Mouse (Mus musculus): ENCODE results near the gene Pkd2l1. TPM values are rescaled to one million over a fixed set of nuclear protein-coding genes. Genes with fewer than 3 reads are reported as not detected.

Gene Pkd2l1
- polyA plus RNA-seq, 1 experiment from 2014 or later: 1.2 TPM

DNA sequence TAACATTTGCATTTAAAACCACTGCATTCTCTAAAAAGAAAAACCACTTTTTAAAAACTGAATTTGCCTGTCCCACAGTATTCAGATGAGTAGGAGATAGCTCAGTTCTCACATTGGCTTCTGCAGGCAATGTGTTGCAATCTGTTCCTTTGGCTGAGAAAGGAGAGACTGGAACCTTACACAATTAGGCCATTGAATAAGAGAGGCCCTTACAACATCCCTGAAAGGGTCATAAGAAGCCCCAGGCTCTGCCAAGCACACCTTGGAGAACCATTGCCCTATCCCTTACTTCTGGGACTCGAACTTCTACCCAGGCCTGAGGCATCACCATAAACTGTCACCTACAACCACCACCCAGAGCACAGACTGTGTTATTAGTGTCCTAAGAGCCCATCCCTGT is 11.7 kb downstream of the Pkd2l1 start:
- ATAC-seq (ENCODE audit: insufficient read depth, low FRiP score, low TSS enrichment) (no peak), DNase-seq (ENCODE audit: low spot score) (no peak)
- Histone ChIP-seq H3K27me3 (ENCODE audit: control insufficient read depth, insufficient read depth, low read length) (no peaks in the 10 kb centered on the region), H3K27ac (ENCODE audit: low read depth, low read length) (no peak overlapping the region), H3K4me3 (ENCODE audit: low read depth, low read length) (no peak overlapping the region), H3K4me1 (ENCODE audit: control insufficient read depth, insufficient read depth, low read length) (no peaks in the 10 kb centered on the region), H3K9me3 (ENCODE audit: control insufficient read depth, low read length) (no peaks in the 10 kb centered on the region), H3K9ac (ENCODE audit: low read length) (no peak overlapping the region), H3K4me2 (ENCODE audit: low read depth) (no peak overlapping the region), H3K36me3 (ENCODE audit: control insufficient read depth, insufficient read depth, low read length) (no peaks in the 10 kb centered on the region)
- WGBS: 78% methylated on average over 1 of the region's 1 CpGs

DNA sequence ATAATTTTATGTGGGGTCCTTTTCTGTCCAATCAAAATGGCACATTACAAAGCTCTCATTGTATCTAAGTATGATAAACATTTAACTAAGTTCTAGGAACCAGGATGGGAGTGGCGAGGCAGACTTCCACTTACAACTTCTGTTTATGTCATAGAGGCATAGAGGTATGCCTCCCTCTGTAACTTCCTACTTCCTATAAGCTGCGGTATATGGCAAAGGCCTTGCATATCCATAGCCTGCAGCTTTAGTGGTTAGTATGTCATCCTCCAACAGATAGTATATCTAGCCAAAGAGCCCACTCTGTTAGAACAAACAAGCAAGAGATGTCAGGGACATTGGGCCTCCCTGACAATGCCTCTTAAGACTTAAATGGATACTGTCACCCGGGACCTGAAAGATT is 15.5 kb downstream of the Pkd2l1 start:
- Histone ChIP-seq H3K9ac (ENCODE audit: low read length) (no peak overlapping the region), H3K4me1 (ENCODE audit: control insufficient read depth, insufficient read depth, low read length) (no peaks in the 10 kb centered on the region), H3K9me3 (ENCODE audit: control insufficient read depth, low read length) (no peaks in the 10 kb centered on the region), H3K4me3 (ENCODE audit: low read depth, low read length) (no peak overlapping the region), H3K36me3 (ENCODE audit: control insufficient read depth, insufficient read depth, low read length) (no peaks in the 10 kb centered on the region), H3K4me2 (ENCODE audit: low read depth) (no peak overlapping the region), H3K27me3 (ENCODE audit: control insufficient read depth, insufficient read depth, low read length) (no peaks in the 10 kb centered on the region), H3K27ac (ENCODE audit: low read depth, low read length) (no peak overlapping the region)
- WGBS: 88% methylated on average over 3 of the region's 3 CpGs
- DNase-seq (ENCODE audit: low spot score) (no peak), ATAC-seq (ENCODE audit: insufficient read depth, low FRiP score, low TSS enrichment) (no peak)

DNA sequence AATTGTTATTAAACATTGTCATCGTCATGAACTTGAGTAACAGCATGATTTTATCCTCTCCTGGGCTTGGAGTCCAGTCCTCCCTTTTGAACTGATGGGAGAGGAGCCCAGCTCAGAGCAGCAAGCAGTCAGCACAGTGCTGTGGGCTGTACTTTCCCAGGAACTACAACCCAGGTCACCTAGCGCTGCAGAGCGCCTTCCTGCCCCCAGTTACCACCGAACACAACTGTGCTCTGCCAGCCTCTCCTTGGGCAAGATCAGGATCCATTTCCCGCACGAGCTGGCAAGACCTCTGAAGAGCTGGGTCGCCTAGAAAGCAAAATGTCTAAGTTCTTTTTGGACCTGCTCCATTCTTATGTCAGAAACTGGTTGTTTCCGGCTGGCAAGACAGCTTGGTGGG is 17.4 kb downstream of the Pkd2l1 start:
- Histone ChIP-seq H3K4me1 (ENCODE audit: control insufficient read depth, insufficient read depth, low read length) (no peaks in the 10 kb centered on the region), H3K9me3 (ENCODE audit: control insufficient read depth, low read length) (no peaks in the 10 kb centered on the region), H3K36me3 (ENCODE audit: control insufficient read depth, insufficient read depth, low read length) (no peaks in the 10 kb centered on the region), H3K27ac (ENCODE audit: low read depth, low read length) (no peak overlapping the region), H3K4me3 (ENCODE audit: low read depth, low read length) (no peak overlapping the region), H3K27me3 (ENCODE audit: control insufficient read depth, insufficient read depth, low read length) (no peaks in the 10 kb centered on the region), H3K4me2 (ENCODE audit: low read depth) (no peak overlapping the region), H3K9ac (ENCODE audit: low read length) (no peak overlapping the region)
- 69% methylated on average over 8 of the region's 8 CpGs for WGBS
- no peak for DNase-seq (ENCODE audit: low spot score)
- no peak for ATAC-seq (ENCODE audit: insufficient read depth, low FRiP score, low TSS enrichment)

DNA sequence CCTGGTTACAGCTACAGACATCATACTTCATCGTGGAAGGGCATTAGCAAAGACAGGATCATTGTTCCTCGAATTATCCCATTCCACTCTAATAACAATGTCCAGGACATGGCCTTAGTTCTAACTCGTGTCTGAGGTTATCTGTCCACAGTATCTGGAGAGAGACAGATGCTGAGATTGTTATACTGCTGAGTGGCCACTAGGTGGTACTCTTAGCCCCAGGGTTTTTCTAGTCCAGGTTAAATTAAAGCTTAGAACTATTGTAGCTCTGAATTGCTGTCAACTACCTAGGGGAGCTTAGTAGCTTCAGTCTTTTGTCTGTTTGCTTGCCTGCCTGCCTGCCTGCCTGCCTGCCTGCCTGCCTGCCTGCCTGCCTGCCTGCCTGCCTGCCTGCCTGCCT is 30.7 kb downstream of the Pkd2l1 start:
- Histone ChIP-seq H3K27ac (ENCODE audit: low read depth, low read length) (no peak overlapping the region), H3K4me1 (ENCODE audit: control insufficient read depth, insufficient read depth, low read length) (no peaks in the 10 kb centered on the region), H3K4me2 (ENCODE audit: low read depth) (no peak overlapping the region), H3K9me3 (ENCODE audit: control insufficient read depth, low read length) (no peaks in the 10 kb centered on the region), H3K27me3 (ENCODE audit: control insufficient read depth, insufficient read depth, low read length) (no peaks in the 10 kb centered on the region), H3K9ac (ENCODE audit: low read length) (no peak overlapping the region), H3K4me3 (ENCODE audit: low read depth, low read length) (no peak overlapping the region), H3K36me3 (ENCODE audit: control insufficient read depth, insufficient read depth, low read length) (no peaks in the 10 kb centered on the region)
- WGBS: 24% methylated on average over 3 of the region's 3 CpGs
- no peak for DNase-seq (ENCODE audit: low spot score)
- no peak for ATAC-seq (ENCODE audit: insufficient read depth, low FRiP score, low TSS enrichment)

- no peaks in the 10 kb centered on the region for H3K9me3 ChIP-seq (ENCODE audit: control insufficient read depth, low read length)
- H3K4me3 ChIP-seq (ENCODE audit: low read depth, low read length): no peak overlapping the region
- H3K27me3 ChIP-seq (ENCODE audit: control insufficient read depth, insufficient read depth, low read length): no peaks in the 10 kb centered on the region
- no peak overlapping the region for H3K9ac ChIP-seq (ENCODE audit: low read length)
- DNase-seq (ENCODE audit: low spot score): no peak
- 89% methylated on average over 3 of the region's 3 CpGs for WGBS
- no peak overlapping the region for H3K27ac ChIP-seq (ENCODE audit: low read depth, low read length)
- H3K4me1 ChIP-seq (ENCODE audit: control insufficient read depth, insufficient read depth, low read length): no peaks in the 10 kb centered on the region
- H3K36me3 ChIP-seq (ENCODE audit: control insufficient read depth, insufficient read depth, low read length): no peaks in the 10 kb centered on the region
- ATAC-seq (ENCODE audit: insufficient read depth, low FRiP score, low TSS enrichment): no peak
- no peak overlapping the region for H3K4me2 ChIP-seq (ENCODE audit: low read depth)
Observed at GRCm38 (mm10) chr19:44159386-44159785, 32.9 kb downstream of the Pkd2l1 start.

DNA sequence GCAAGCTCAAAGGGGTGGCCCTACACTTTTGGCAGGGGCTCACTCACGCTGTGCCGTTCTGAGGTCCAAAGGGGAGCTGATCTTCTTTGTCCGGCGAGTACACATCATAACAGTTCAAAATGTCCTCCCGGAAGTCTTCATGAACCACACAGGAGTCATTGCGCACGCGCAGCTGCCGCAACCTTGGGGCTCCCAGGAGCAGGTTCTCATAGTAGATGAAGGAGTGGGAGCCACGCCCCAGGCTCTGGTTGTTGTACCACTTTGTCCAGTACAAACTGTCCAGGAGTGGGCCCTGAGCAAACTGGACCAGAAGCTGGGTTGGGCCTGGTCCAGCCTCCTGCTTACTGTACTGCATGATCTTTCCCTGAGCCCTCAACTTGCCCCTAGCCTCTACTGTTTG is 35.2 kb downstream of the Pkd2l1 start:
- Histone ChIP-seq H3K27me3 (ENCODE audit: control insufficient read depth, insufficient read depth, low read length) (0 out of 2 replicates have a peak, but pooled peaks cover 3% of the 10 kb centered on the region), H3K27ac (ENCODE audit: low read depth, low read length) (no peak overlapping the region), H3K4me1 (ENCODE audit: control insufficient read depth, insufficient read depth, low read length) (no peaks in the 10 kb centered on the region), H3K4me2 (ENCODE audit: low read depth) (no peak overlapping the region), H3K4me3 (ENCODE audit: low read depth, low read length) (no peak overlapping the region), H3K9ac (ENCODE audit: low read length) (no peak overlapping the region), H3K9me3 (ENCODE audit: control insufficient read depth, low read length) (no peaks in the 10 kb centered on the region), H3K36me3 (ENCODE audit: control insufficient read depth, insufficient read depth, low read length) (no peaks in the 10 kb centered on the region)
- DNase-seq (ENCODE audit: low spot score) (no peak), ATAC-seq (ENCODE audit: insufficient read depth, low FRiP score, low TSS enrichment) (no peak)
- 91% methylated on average over 10 of the region's 10 CpGs for WGBS

DNA sequence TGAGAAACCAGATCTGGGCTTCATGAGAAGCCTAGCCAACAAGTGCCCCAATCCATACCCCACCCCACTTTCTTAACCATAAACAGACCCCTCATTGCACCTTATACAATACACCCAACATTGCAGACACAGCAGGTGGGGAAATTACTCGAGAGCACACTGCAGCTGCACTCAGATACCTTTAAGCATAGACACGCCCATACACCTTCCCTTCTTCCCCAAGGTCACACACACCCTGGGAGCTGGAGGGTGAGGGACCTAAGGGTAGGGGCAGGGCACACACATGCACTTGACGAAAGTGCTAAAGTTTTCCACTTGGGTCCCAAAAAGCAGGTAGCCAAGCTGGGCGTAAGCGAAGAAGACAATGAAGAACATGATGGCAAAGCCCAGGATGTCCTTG is 38.5 kb downstream of the Pkd2l1 start:
- no peak overlapping the region for H3K4me2 ChIP-seq (ENCODE audit: low read depth)
- 73% methylated on average over 5 of the region's 5 CpGs for WGBS
- H3K27ac ChIP-seq (ENCODE audit: low read depth, low read length): no peak overlapping the region
- no peak overlapping the region for H3K9ac ChIP-seq (ENCODE audit: low read length)
- DNase-seq (ENCODE audit: low spot score): no peak
- H3K9me3 ChIP-seq (ENCODE audit: control insufficient read depth, low read length): no peaks in the 10 kb centered on the region
- no peak for ATAC-seq (ENCODE audit: insufficient read depth, low FRiP score, low TSS enrichment)
- H3K27me3 ChIP-seq (ENCODE audit: control insufficient read depth, insufficient read depth, low read length): 0 out of 2 replicates have a peak, but pooled peaks cover 3% of the 10 kb centered on the region
- H3K36me3 ChIP-seq (ENCODE audit: control insufficient read depth, insufficient read depth, low read length): no peaks in the 10 kb centered on the region
- H3K4me3 ChIP-seq (ENCODE audit: low read depth, low read length): no peak overlapping the region
- H3K4me1 ChIP-seq (ENCODE audit: control insufficient read depth, insufficient read depth, low read length): no peaks in the 10 kb centered on the region

- 78% methylated on average over 2 of the region's 2 CpGs for WGBS
- no peak overlapping the region for H3K4me2 ChIP-seq (ENCODE audit: low read depth)
- DNase-seq (ENCODE audit: low spot score) (no peak), ATAC-seq (ENCODE audit: insufficient read depth, low FRiP score, low TSS enrichment) (no peak)
- H3K27me3 ChIP-seq (ENCODE audit: control insufficient read depth, insufficient read depth, low read length): 0 out of 2 replicates have a peak, but pooled peaks cover 3% of the 10 kb centered on the region
- no peak overlapping the region for H3K9ac ChIP-seq (ENCODE audit: low read length)
- H3K9me3 ChIP-seq (ENCODE audit: control insufficient read depth, low read length): no peaks in the 10 kb centered on the region
- no peaks in the 10 kb centered on the region for H3K36me3 ChIP-seq (ENCODE audit: control insufficient read depth, insufficient read depth, low read length)
- no peak overlapping the region for H3K4me3 ChIP-seq (ENCODE audit: low read depth, low read length)
- H3K27ac ChIP-seq (ENCODE audit: low read depth, low read length): no peak overlapping the region
- peaks cover 5% of the 10 kb centered on the region; the same call in 1 of the 2 replicates for H3K4me1 ChIP-seq (ENCODE audit: control insufficient read depth, insufficient read depth, low read length)
Observed at GRCm38 (mm10) chr19:44148991-44149390, 43.3 kb downstream of the Pkd2l1 start.

GRCm38 (mm10) chr19:44148345-44148744 is 43.9 kb downstream of the Pkd2l1 start:
- H3K4me3 ChIP-seq (ENCODE audit: low read depth, low read length): no peak overlapping the region
- no peak for DNase-seq (ENCODE audit: low spot score)
- H3K4me2 ChIP-seq (ENCODE audit: low read depth): no peak overlapping the region
- H3K36me3 ChIP-seq (ENCODE audit: control insufficient read depth, insufficient read depth, low read length): no peaks in the 10 kb centered on the region
- no peak overlapping the region for H3K9ac ChIP-seq (ENCODE audit: low read length)
- no peak for ATAC-seq (ENCODE audit: insufficient read depth, low FRiP score, low TSS enrichment)
- no peaks in the 10 kb centered on the region for H3K9me3 ChIP-seq (ENCODE audit: control insufficient read depth, low read length)
- H3K4me1 ChIP-seq (ENCODE audit: control insufficient read depth, insufficient read depth, low read length): peaks cover 5% of the 10 kb centered on the region; the same call in 1 of the 2 replicates
- WGBS: 41% methylated on average over 2 of the region's 2 CpGs
- no peaks in the 10 kb centered on the region for H3K27me3 ChIP-seq (ENCODE audit: control insufficient read depth, insufficient read depth, low read length)
- H3K27ac ChIP-seq (ENCODE audit: low read depth, low read length): no peak overlapping the region
